Mouse (Mus musculus) adrenal gland, adult (tissue): ENCODE measurements around the gene B3galt6.

Experiments used
- DNase-seq, 2 experiments: peaks; one replicate each; pipeline ENCODE4 v3.0.0; 2022 to 2023; ENCODE audit warnings: low spot score in 1 of 2; ENCODE audit not compliant: inconsistent age in 2 of 2

The B3galt6 gene

GRCm38 (mm10) chr4:155991908-155992230 lies 580 bp downstream of the B3galt6 start:
- no peak for DNase-seq

GRCm38 (mm10) chr4:155991211-155991907 lies 1.1 kb downstream of the B3galt6 start:
- no peak for DNase-seq

GRCm38 (mm10) chr4:155983788-155984187 lies 8.7 kb downstream of the B3galt6 start:
- DNase-seq, result no peak

GRCm38 (mm10) chr4:155981436-155982082 lies 10.9 kb downstream of the B3galt6 start:
- no peak for DNase-seq

GRCm38 (mm10) chr4:155973239-155973638 lies 19.2 kb downstream of the B3galt6 start:
- no peak for DNase-seq

GRCm38 (mm10) chr4:155972651-155973050 lies 19.8 kb downstream of the B3galt6 start:
- no peak for DNase-seq

- DNase-seq, result no peak
Observed at GRCm38 (mm10) chr4:155970286-155970685, 22.2 kb downstream of the B3galt6 start.

- DNase-seq, result no peak
Observed at GRCm38 (mm10) chr4:155969043-155969653, 23.3 kb downstream of the B3galt6 start.

GRCm38 (mm10) chr4:155964396-155964795 lies 28.1 kb downstream of the B3galt6 start:
- no peak for DNase-seq

- peak in 1 of 2 experiments; percentile 47 for DNase-seq
Observed at GRCm38 (mm10) chr4:155963106-155963505, 29.3 kb downstream of the B3galt6 start.

- peak; percentile 65 to 91 for DNase-seq
Observed at GRCm38 (mm10) chr4:155962167-155962971, 30.1 kb downstream of the B3galt6 start, which contains the start of gene C1qtnf12. C1qtnf12 (plus strand) TSS chr4:155962318.

GRCm38 (mm10) chr4:155959275-155959674 lies 33.2 kb downstream of the B3galt6 start:
- peak; percentile 74 to 89 for DNase-seq

- no peak for DNase-seq
Observed at GRCm38 (mm10) chr4:155955491-155955890, 37.0 kb downstream of the B3galt6 start.

GRCm38 (mm10) chr4:155947094-155947493 lies 45.4 kb downstream of the B3galt6 start:
- no peak for DNase-seq

- DNase-seq, result peak in 1 of 2 experiments; percentile 39
Observed at GRCm38 (mm10) chr4:155944271-155944670, 48.2 kb downstream of the B3galt6 start.

GRCm38 (mm10) chr4:155943534-155944249 lies 48.8 kb downstream of the B3galt6 start, which contains the start of gene Ube2j2:
Ube2j2 (plus strand) TSS chr4:155943831.
- DNase-seq, result peak; percentile 98 to 100

GRCm38 (mm10) chr4:155943049-155943452 lies 49.4 kb downstream of the B3galt6 start:
- DNase-seq, result peak in 1 of 2 experiments; percentile 33
